Mouse (Mus musculus): ENCODE measurements around the gene Hsfy2. TPM values are rescaled to one million over a fixed set of nuclear protein-coding genes. Genes with fewer than 3 reads are reported as not detected.

Gene Hsfy2
- total RNA-seq (2021): not detected

DNA sequence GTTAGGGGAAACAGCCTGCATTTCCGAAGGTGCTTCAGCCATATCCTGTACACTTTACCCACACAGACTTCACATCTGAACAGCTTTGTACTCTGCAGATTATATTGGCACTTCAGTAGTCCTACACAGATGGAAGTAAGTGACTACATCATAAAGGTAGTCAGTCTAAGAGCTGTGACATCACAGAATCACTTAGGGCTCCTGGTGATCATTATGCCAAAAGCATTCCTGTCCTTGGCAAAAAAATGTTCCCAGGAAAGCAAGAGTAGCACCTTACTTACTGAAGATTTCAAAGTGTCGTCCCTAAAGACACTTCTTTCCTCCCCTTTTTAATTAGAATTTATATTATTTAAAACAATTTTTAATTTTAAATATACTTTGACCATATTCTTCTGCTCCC lies at the start of gene Hsfy2:
TSS of gene Hsfy2 (minus strand) at position 101 of the 400 bp plus-strand sequence.
- DNase-seq: no peak
- intact Hi-C loops (cut with DNase I): no loop called here

DNA sequence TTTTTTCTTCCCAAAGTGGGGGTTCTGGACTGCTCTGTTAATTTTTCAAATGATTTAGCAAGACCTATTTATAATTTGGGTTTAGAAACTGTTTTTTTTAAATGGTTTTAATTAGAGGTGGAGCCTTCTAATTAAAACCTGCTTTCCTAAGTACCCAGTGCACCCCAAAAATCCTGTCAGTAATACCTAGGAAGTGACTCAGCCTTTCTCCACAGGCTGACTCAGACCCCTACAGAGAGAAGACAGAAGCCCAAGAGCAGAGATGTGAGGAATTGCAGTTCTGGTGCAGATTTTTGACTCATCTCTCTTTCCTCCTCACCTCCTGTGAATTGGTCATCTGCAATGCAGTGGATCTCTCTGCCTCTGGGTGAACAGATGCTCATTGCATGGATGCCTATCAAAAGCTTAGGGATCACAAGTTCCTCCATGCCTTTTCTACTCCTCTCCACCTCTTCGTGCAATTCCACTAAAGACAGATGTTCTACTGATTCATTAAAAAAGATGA lies 47.9 kb upstream of the Hsfy2 start:
- no peak for DNase-seq
- intact Hi-C loops (cut with DNase I): no loop called here

DNA sequence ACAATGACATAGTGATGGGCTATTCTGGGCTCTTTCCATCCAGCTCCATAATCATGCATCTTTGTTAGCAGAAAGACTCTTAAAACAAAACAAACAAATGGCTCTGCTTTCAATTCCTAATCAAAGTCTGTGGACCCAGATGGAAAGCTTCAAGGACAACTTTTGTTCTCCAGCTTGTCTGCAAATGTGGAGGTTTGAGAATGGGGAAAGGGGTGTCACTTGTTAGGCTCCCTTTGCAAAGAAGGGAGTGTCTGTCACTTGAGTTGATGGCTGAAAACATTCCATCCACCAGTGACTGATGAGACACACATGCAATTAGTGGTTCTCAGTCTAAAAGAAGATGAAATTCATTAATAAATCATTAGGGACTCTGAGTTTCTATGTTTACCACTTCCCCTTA lies 47.3 kb upstream of the Hsfy2 start:
- intact Hi-C loops (cut with DNase I): no loop called here
- DNase-seq: no peak

DNA sequence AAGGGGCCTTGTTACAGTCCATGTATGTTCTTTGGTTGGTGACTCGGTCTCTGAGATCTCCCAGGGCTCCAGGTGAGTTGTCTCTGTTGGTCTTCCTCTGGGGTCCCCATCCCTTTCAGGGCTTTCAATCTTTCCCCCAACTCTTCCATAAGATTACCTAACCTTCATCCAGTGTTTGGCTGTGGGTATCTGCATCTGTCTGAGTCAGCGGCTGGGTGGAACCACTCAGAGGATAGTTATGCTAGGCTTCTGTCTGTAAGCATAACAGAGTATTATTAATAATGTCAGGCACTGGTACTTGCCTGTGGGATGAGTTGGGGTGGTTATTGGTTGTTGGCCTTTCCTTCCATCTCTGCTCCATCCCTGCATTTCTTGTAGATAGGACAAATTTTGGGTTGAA lies 44.0 kb upstream of the Hsfy2 start:
- intact Hi-C loops (cut with DNase I): no loop called here
- DNase-seq: no peak

DNA sequence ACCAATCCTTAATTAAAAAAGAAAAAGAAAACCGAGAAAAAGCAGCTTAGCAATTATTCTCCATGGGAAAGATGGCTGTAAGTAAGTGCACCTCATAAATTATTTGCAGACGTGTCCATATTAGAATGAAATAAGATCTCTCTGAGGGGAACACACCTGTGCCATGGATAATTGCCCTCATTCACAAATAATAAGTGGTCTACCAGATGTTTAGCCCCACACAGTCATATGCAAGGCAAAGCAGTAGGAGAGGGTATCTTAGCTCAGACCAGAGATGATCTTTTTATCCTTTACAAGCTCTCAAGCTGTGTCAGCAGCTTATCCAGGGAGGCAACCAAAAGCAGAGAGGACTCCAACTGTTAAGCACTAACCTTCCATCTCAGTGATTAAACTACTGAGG lies 38.0 kb upstream of the Hsfy2 start:
- intact Hi-C loops (cut with DNase I): no loop called here
- DNase-seq: no peak

DNA sequence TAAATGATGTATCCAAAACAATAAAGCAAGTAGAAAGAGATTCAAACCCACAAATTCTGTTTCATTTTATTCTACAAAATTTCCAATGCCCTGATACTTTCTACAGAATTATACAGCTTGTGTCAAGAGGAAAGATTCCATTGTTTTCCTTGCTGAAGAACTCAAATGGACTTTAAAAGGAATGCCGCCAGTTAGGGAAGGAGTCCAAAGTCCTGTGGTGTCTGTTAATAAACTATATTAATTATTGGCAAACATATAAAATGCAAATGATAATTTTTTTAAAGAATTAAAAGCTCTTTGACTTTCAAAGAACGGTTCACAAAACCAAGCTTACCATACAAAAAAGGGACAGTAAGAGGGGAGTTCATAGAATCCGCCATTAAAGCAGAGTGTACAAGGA lies 37.4 kb upstream of the Hsfy2 start:
- intact Hi-C loops (cut with DNase I): no loop called here
- no peak for DNase-seq

DNA sequence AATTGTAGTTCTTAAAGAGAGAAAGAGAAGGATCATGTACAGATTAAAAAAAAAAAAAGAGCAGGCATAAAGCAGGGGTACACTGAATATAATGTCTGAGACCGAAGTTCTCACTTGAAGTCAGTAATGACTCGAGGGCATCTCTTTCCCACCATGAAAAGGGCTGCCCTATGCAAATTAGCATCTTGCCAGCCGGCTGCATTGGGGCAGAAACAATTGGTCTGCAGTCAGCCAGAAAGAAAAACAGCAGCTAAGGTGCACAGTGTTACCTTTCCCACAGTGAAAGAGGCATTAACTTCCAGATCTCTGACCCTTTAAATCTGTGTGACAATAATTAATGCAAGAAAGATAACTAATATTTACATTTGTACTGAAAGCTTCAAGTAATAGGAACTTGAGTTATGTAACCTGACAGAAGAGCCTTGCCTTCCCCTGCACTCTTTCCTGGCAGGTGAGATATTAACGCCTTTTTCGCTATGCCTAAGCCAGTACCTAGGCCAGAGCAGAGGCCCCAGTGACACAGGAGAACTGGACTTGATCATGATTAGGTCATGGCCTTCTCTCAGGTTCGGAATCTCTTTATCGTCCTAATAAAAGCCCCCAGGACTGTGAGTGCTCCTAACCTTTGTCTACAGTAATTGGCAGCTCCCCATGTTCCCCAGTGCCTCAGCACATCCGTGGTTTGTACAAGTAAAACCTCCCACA lies 34.2 kb upstream of the Hsfy2 start:
- intact Hi-C loops (cut with DNase I): no loop called here
- DNase-seq: no peak

DNA sequence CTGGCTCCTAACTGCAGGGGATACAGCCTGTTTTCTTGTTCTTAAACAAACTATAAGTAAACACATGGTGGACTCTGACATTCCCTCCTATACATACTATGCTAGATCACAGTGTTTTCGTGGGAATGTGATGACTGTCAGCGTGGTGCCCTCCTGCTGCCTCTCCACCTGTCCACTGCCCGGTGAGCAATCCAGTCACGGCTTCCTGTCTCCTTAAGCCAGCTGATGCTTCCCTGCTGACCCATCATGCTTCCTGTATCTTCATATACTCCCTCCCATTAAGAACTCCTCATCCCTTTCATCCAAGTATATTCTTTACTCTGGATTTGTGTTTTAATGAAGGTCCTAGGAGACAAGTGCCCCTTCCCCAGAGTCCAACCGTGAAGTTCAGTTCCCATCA lies 33.3 kb upstream of the Hsfy2 start:
- intact Hi-C loops (cut with DNase I): no loop called here
- no peak for DNase-seq

DNA sequence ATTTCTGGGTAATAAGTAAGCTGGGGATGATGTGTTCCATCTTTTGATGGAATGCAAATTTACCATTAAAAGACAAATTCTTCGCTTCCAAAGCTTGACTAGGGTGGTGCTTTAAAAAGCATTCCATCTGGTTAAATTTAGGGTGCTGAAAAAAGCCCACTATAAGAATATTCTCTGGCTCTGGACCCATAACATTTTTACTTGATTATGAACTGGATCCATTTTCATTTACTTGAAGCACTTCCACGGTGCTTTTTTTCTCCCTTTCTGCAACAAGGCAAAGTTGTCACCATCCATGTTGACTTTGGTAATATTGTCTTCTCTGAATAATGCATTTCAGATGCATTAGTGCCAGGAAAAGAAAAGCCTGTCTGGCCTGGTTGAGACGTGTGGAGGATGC lies 27.4 kb upstream of the Hsfy2 start:
- DNase-seq: no peak
- intact Hi-C loops (cut with DNase I): no loop called here

DNA sequence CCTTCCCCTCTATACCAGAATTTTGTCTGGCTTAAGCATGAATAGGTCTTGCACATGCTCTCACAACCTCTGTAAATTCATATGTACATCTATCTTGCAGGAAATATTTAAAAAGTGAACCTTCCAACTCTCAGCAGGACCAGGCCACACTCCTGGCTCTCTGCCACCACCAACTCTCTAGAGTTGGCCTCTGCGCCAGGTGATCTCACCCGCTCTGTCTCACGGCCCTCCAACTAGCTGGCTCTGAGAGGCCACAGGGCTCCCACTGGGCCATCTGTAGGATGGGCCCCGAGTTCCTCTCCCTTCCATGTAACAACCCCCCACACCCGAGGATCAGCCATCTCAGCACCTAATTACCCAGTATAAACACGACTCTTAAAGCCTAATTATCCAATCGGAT lies 10.4 kb downstream of the Hsfy2 start:
- no peak for DNase-seq
- intact Hi-C loops (cut with DNase I): no loop called here

DNA sequence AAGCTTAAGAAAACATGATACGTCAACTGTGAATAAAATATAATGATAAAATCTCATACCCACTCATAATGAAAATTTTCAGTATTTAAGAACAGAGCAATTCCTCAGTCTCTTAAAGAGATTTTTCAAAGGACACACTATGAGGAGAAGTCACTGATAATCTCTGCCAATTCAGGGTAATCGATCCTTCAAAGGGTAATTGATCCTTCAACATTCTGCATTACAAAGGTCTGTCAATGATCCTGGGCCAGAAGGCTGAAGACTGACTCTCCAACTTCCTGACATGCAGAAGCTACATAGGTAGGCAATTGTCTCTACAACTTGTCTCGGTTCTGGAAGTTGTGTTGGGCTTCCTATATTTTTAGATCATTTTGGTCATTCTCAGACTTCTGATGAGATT lies 12.9 kb downstream of the Hsfy2 start:
- no peak for DNase-seq
- intact Hi-C loops (cut with DNase I): no loop called here

DNA sequence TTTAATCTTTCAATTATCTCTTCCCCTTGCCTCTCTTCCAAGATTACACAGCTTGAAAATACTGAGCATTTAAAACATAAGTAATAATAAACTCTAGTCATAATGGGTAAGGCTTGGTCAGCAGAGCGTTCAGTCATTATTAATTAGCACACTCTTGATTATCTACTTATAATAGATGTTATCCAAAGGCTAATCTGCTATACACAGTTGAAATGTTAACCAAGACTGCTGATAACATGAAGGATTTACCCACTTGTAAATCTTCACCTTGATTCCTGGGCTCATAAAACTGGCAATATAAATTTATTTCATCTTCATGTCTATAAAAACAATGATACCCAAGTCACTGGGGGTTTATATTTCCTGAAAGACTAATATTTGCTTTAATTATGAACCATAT lies 24.9 kb downstream of the Hsfy2 start:
- intact Hi-C loops (cut with DNase I): no loop called here
- no peak for DNase-seq
